Mouse (Mus musculus) embryonic fibroblast, embryonic 13.5 days (primary cell): Measurements from ENCODE around the gene Treml4. TPM values are rescaled to one million over a fixed set of nuclear protein-coding genes. Genes with fewer than 3 reads are reported as not detected.

Experiments
- H3K27ac ChIP-seq: 2 replicates; pipeline ENCODE4 v1.5.1; 2012; ENCODE audit warnings: low read length, control low read depth, inconsistent platforms; ENCODE audit not compliant: insufficient read depth
- H3K4me1 ChIP-seq: 2 replicates; pipeline ENCODE4 v1.6.1; 2011; ENCODE audit warnings: low read length; ENCODE audit not compliant: control insufficient read depth, insufficient read depth
- H3K4me3 ChIP-seq: 2 replicates; pipeline ENCODE4 v1.5.1; 2011; ENCODE audit warnings: mild to moderate bottlenecking, control low read depth, low read length; ENCODE audit not compliant: insufficient read depth
- CTCF ChIP-seq: IDR thresholded peaks from 2 replicates; pipeline ENCODE4 v1.5.1; 2011; ENCODE audit warnings: mild to moderate bottlenecking, control low read depth, low read length, moderate library complexity, borderline replicate concordance; ENCODE audit not compliant: insufficient read depth
- POLR2A ChIP-seq: IDR thresholded peaks from 2 replicates; pipeline ENCODE4 v1.6.1; 2011; ENCODE audit warnings: low read depth, mild to moderate bottlenecking, control low read depth, low read length, moderate library complexity
- polyA plus RNA-seq: library from polyadenylated mRNA; stranded (reverse); fragments of >200 nt; gene quantifications from 2 replicates; pipeline ENCODE4 v1.2.4, GENCODE M21; 2011; ENCODE audit warnings: low read depth; ENCODE audit not compliant: missing spikeins, insufficient read length

Gene Treml4
- polyA plus RNA-seq, 1 experiment, result not detected

DNA sequence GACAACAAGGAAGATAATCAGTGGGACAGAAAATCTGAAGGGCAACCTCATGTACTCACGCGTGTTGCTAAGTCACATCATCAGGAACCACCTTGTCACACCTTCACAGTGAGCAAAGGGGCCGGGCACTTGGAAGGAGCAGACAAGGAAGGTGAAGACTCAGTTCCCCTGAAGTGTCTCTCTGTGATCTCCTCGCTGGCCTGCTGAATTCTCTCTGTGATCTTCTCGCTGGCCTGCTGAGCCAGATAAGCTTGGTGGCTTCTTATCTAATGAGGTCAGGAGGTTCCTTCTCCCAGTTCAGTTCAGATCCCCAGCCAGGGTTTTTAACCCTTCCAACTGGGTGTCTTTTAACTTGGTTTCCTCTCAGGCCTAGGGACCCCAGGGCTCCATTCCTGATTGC lies 8.1 kb downstream of the Treml4 start:
- no peak overlapping the region for H3K27ac ChIP-seq
- H3K4me1 ChIP-seq, result no peaks in the 10 kb centered on the region
- TF ChIP-seq POLR2A, result no peak
- TF ChIP-seq CTCF, result no peak
- H3K4me3 ChIP-seq, result no peak overlapping the region

DNA sequence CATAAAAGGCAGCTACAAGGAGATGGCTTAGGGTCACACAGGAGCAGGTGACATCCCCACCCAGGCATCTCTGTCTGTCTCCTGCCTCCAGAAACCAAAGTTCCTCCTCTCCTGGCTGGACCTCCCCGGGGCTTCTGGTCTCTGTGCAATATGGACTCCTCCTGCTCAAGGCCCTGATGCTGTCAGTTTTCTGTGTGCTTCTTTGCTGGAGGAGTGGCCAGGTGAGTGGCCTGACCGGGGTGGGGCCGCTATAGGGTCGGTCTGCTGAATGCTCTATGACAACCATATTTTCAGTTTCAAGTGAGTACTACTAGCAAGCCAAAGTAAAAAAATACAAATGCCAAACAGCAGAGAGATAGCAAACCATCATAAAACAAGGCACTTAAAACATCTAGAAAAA lies 8.5 kb downstream of the Treml4 start:
- H3K4me1 ChIP-seq, result no peaks in the 10 kb centered on the region
- no peak overlapping the region for H3K4me3 ChIP-seq
- TF ChIP-seq POLR2A (no peak), CTCF (no peak)
- no peak overlapping the region for H3K27ac ChIP-seq

DNA sequence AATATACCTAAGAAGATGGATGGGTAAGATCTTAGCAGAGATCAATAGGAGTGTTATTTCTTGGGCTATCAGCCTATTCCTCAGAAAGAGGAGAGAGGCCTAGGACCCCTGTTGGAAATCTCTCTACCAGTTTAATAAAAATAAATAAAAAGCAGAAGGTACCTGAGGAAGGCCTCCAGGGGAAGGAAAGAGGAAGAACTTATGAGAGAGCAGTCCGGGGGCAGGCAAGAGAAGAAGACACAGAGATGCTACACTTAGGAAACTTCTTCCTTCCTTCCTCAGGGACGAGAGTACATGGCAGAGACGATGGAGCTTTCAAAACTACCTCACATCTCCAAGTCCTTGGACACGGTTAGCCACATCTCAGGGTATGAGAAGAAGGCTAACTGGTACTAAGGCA lies 10.0 kb downstream of the Treml4 start:
- H3K4me1 ChIP-seq, result no peaks in the 10 kb centered on the region
- no peak for TF ChIP-seq POLR2A
- TF ChIP-seq CTCF, result no peak
- no peak overlapping the region for H3K27ac ChIP-seq
- H3K4me3 ChIP-seq, result no peak overlapping the region

DNA sequence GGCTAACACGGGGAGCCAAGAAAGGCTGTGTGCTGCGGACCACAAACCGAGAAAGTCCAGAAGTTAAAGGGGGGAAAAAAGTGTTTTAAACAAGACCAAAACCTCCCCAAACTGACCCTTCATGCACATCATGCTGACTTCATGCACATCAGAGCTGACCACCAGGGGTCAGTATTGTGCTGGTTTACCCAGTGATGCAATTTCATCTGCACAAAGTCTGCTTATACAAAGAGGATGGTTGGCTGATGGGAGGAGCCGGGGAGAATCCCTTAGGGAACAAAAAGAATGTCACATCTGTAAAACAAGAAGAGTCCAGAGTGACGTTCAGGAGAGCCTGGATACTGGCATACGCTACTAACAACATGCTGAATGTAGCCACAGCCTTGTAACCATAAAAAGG lies 10.8 kb downstream of the Treml4 start:
- TF ChIP-seq CTCF (peak; percentile 39; the same call in 1 of the 2 replicates), POLR2A (no peak)

DNA sequence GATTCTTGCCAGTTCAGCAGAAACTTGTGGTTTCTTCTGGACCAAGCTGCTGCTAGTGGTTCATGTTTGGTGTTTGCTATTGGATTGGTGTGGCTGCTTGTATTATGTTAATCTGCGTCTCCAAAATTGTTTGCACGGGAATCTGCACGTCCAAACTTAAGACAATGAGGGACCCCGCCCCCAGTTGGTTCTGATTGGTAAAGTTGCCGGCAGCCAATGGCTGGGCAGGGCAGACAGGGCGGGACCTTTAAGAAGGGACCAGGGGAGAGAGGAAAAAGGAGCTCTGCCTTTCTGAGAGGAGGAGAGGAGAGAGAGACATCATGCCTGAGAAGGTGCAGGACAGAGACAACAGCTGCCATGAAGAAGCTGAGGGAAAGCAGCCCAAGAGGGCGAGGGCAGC lies 11.6 kb downstream of the Treml4 start:
- no peaks in the 10 kb centered on the region for H3K4me1 ChIP-seq
- H3K4me3 ChIP-seq, result no peak overlapping the region
- no peak overlapping the region for H3K27ac ChIP-seq
- TF ChIP-seq POLR2A (no peak), CTCF (no peak)

More for the DNA sequence above, 10.8 kb downstream of the Treml4 start:
- H3K4me1 ChIP-seq, result no peaks in the 10 kb centered on the region
- no peak overlapping the region for H3K27ac ChIP-seq
- H3K4me3 ChIP-seq, result no peak overlapping the region

DNA sequence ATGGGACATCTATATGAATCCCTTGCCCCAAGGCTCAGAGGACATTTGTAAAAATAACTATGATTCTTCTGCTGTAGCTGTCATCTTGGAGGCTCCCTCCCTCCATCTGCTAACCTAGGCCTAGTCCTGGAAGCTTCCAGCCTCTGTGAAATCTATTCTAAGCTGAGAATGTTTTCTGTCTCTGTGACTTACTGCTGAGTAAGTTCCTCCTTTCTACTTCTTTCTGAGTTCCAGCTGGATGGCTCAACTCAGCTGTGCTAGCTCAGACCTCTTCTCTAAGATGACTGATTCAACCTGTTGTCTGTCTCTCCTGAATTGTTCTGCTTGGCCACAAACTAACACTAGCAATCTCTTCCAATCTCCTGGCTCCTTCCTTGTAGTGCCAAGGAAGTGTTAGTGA lies 14.3 kb downstream of the Treml4 start:
- H3K4me3 ChIP-seq, result no peak overlapping the region
- H3K4me1 ChIP-seq, result no peaks in the 10 kb centered on the region
- no peak overlapping the region for H3K27ac ChIP-seq
- no peak for TF ChIP-seq CTCF
- TF ChIP-seq POLR2A, result no peak

DNA sequence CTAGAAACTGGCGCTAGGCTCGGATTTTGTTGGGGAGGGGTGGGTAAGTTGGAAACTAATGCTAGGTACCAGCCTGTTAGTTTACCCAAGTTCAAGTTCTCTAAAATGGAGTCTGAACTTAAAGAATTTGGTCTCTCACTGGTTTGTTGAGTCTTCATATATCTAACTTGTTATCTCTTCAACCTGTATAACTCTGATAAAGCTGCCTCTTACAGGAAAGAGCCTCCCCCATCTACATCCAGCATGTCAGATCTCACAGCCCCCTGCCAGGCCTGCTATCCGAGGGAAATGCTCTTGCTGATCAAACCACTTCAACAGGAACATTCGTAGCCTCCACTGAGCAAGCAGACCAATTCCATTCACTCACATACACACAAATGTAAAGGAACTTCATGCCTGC lies 14.9 kb downstream of the Treml4 start:
- TF ChIP-seq POLR2A (no peak), CTCF (no peak)
- no peak overlapping the region for H3K4me3 ChIP-seq

DNA sequence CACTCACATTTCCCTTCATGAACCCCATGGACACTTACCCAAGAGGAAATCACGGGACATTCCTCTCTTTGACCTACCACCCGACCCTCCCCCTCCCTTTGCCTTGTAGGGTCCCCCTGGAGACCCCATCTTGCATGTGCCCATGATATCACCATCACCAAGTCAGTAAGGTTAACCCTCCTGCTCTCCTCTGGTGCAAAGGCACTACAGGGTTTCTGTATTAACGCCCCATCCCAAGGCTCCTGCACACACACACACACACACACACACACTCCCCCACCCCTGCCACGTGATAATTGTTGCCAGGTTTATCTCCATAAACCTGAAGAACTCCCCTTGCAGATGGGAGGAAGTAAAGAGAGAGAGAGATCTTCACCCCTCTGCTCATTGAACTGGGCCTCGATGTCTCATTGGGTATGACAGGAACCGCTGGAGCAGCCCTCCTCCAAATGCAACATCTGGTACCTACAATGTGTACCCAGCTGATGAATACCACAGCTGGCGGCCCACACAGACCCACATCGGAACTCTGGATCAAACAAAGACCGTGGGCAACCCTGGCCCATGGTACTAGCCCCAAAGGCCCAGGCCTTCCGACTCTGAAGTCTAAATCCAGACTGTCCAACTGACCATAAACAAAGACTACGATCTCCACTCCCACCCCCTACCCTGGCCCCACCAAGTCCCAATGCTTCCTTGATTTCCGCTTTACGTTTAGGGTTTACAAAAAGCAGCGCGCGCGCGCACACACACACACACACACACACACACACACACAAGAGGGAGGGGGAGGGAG lies 17.0 kb downstream of the Treml4 start:
- Histone ChIP-seq H3K27ac (no peak overlapping the region), H3K4me3 (no peak overlapping the region), H3K4me1 (no peaks in the 10 kb centered on the region)
- TF ChIP-seq CTCF (no peak), POLR2A (no peak)

More for the DNA sequence above, 14.9 kb downstream of the Treml4 start:
- H3K4me1 ChIP-seq, result no peaks in the 10 kb centered on the region
- no peak overlapping the region for H3K27ac ChIP-seq

DNA sequence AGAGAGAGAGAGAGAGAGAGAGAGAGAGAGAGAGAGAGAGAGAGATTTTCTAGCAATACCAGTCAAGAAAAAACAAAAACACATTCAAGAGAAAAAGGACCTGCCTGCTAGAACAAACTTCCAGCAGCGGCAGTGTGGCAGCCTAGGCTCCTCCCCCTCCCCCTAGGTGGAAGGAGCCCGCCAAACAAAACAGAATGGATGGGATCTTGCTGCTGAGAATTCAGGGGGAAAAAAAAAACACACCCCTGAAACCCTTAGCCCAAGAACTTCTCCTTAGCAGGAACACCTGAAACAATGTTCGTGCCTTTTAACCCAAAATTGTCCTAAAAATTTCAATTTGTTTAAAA lies 17.6 kb downstream of the Treml4 start:
- H3K27ac ChIP-seq, result no peak overlapping the region
- TF ChIP-seq POLR2A (no peak), CTCF (no peak)
- H3K4me1 ChIP-seq, result no peaks in the 10 kb centered on the region
- H3K4me3 ChIP-seq, result no peak overlapping the region

DNA sequence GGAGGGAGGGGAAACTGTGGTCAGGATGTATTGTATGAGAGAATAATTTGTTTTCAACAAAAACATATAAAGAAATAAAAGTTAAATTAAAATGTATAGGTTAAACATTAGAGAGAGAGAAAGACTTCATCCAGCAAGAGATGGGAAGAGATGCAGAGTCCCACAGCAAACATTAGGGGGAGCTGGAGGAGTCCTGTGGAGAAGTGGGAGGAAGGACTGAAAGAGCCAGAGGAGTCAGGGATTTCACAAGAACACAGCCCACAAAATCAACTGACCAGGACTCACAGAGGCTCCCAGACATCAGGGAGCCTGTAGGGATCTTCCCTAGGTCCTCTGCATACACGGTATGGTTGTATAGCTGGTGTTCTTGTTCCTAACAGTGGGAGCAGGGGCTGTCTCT lies 22.7 kb downstream of the Treml4 start:
- Histone ChIP-seq H3K4me1 (no peaks in the 10 kb centered on the region), H3K4me3 (no peak overlapping the region), H3K27ac (no peak overlapping the region)
- TF ChIP-seq POLR2A (no peak), CTCF (no peak)
